Mouse (Mus musculus) intestine, embryonic 14.5 days (tissue): ENCODE results near the gene Tlr6. TPM values are rescaled to one million over a fixed set of nuclear protein-coding genes. Genes with fewer than 3 reads are reported as not detected.
A peak's percentile ranks its signal among the peaks of the same experiment; 100 is the strongest.

Experiments
- ATAC-seq: fragments of 200-750 bp; cut with Nextera tagmentation; replicated peaks from 2 replicates; pipeline ENCODE4 v1.8.0; 2017; ENCODE audit warnings: low read depth, moderate number of reproducible peaks, moderate TSS enrichment, moderate library complexity; ENCODE audit not compliant: low FRiP score, low TSS enrichment
- DNase-seq: peaks from one replicate; pipeline ENCODE4 v3.0.0-alpha.2; 2018; ENCODE audit warnings: low spot score
- H3K27ac ChIP-seq: fragments of 300-500 bp; sonication (generic); 2 replicates; pipeline ENCODE4 v1.5.1; 2014; ENCODE audit warnings: low read depth, mild to moderate bottlenecking, control low read depth
- H3K27me3 ChIP-seq: fragments of 300-500 bp; sonication (generic); replicated peaks from 2 replicates; pipeline ENCODE4 v1.6.1; 2014; ENCODE audit warnings: low read length, control low read depth; ENCODE audit not compliant: control insufficient read depth, insufficient read depth
- H3K36me3 ChIP-seq: fragments of 300-500 bp; sonication (generic); 2 replicates; pipeline ENCODE4 v1.6.1; 2014; ENCODE audit warnings: low read length, control low read depth; ENCODE audit not compliant: control insufficient read depth, insufficient read depth
- H3K4me1 ChIP-seq: fragments of 300-500 bp; sonication (generic); replicated peaks from 2 replicates; pipeline ENCODE4 v1.6.1; 2014; ENCODE audit warnings: low read length, control low read depth, mixed read lengths; ENCODE audit not compliant: control insufficient read depth, insufficient read depth
- H3K4me2 ChIP-seq: fragments of 300-500 bp; sonication (generic); 2 replicates; pipeline ENCODE4 v1.6.1; 2014; ENCODE audit warnings: low read length
- H3K4me3 ChIP-seq: fragments of 300-500 bp; sonication (generic); 2 replicates; pipeline ENCODE4 v1.5.1; 2014; ENCODE audit warnings: low read depth, low read length, control low read depth, mixed read lengths
- H3K9ac ChIP-seq: fragments of 300-500 bp; sonication (generic); 2 replicates; pipeline ENCODE4 v1.6.1; 2014; ENCODE audit warnings: mild to moderate bottlenecking, low read length
- H3K9me3 ChIP-seq: fragments of 300-500 bp; sonication (generic); 2 replicates; pipeline ENCODE4 v1.6.1; 2016; ENCODE audit warnings: low read length, control low read depth; ENCODE audit not compliant: control insufficient read depth
- WGBS: fragments of 180-500 bp; shearing (Covaris S2); extraction: QIAGEN DNeasy Blood & Tissue Kit; methylation state at CpG from one replicate; pipeline ENCODE4 v1.1.7; 2014; 5-methylcytosine and 5-hydroxymethylcytosine counted together
- microRNA counts: library from miRNA; unstranded; fragments of <30 nt; microRNA quantifications from one replicate; lab custom pipeline; 2016
- microRNA-seq: library from miRNA; unstranded; fragments of <30 nt; microRNA quantifications from one replicate; pipeline ENCODE4, GENCODE M21; 2016
- polyA plus RNA-seq: library from polyadenylated mRNA; unstranded; fragments of >200 nt; fragmentation: Nextera tagmentation; extraction: Ambion mirVana; gene quantifications from 2 replicates; pipeline ENCODE4 v1.2.1, GENCODE M21; 2014

Tlr6 gene
- polyA plus RNA-seq, 1 experiment from 2014 or later: 0.64 TPM

DNA sequence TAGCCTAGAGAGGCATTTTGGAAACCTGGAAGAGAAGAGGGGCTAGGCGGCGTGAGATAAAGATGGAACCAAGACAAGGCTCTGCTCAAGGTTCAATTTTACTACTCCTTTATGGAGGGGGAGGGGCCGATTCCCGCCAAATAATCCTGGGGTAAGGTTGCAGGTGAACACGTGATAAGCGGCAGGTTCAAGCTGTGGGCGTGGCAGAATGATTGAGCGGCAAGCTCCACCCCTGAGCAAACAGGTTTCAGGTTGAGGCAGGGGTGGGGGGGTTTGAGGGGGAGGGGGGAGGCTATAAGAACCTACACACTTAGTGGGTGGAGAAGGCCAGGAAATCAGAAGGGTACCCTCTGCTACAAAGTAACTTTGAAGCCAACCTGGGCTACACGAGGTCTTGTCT is 42.7 kb downstream of the Tlr6 start:
- ATAC-seq: no peak
- peaks cover 9% of the 10 kb centered on the region; the same call in 1 of the 2 replicates for H3K9me3 ChIP-seq
- H3K9ac ChIP-seq: no peak overlapping the region
- no peaks in the 10 kb centered on the region for H3K36me3 ChIP-seq
- H3K27me3 ChIP-seq: no peaks in the 10 kb centered on the region
- H3K4me2 ChIP-seq: no peak overlapping the region
- no peak overlapping the region for H3K4me3 ChIP-seq
- no peak overlapping the region for H3K27ac ChIP-seq
- no peaks in the 10 kb centered on the region for H3K4me1 ChIP-seq
- DNase-seq: no peak
- 97% methylated on average over 9 of the region's 9 CpGs for WGBS

GRCm38 (mm10) chr5:64908585-64909284 is 51.2 kb downstream of the Tlr6 start:
- Histone ChIP-seq H3K4me2 (no peak overlapping the region), H3K27me3 (no peaks in the 10 kb centered on the region), H3K4me1 (no peaks in the 10 kb centered on the region), H3K9me3 (no peaks in the 10 kb centered on the region), H3K4me3 (no peak overlapping the region), H3K36me3 (no peaks in the 10 kb centered on the region), H3K9ac (no peak overlapping the region), H3K27ac (no peak overlapping the region)
- ATAC-seq (no peak), DNase-seq (no peak)
- WGBS: 68% methylated on average over 6 of the region's 6 CpGs

GRCm38 (mm10) chr5:64907906-64908305 is 52.0 kb downstream of the Tlr6 start:
- Histone ChIP-seq H3K4me2 (no peak overlapping the region), H3K4me3 (no peak overlapping the region), H3K4me1 (no peaks in the 10 kb centered on the region), H3K9me3 (no peaks in the 10 kb centered on the region), H3K27me3 (no peaks in the 10 kb centered on the region), H3K36me3 (no peaks in the 10 kb centered on the region), H3K9ac (no peak overlapping the region), H3K27ac (no peak overlapping the region)
- 88% methylated on average over 5 of the region's 5 CpGs for WGBS
- no peak for ATAC-seq
- DNase-seq: peak; percentile 6

GRCm38 (mm10) chr5:64905516-64906271 is 54.2 kb downstream of the Tlr6 start:
- Histone ChIP-seq H3K36me3 (no peaks in the 10 kb centered on the region), H3K4me1 (no peaks in the 10 kb centered on the region), H3K27me3 (no peaks in the 10 kb centered on the region), H3K4me3 (no peak overlapping the region), H3K9me3 (no peaks in the 10 kb centered on the region), H3K9ac (no peak overlapping the region), H3K27ac (no peak overlapping the region), H3K4me2 (no peak overlapping the region)
- WGBS: 71% methylated on average over 14 of the region's 14 CpGs
- DNase-seq (peak; percentile 15), ATAC-seq (no peak)

MicroRNA genes within 50 kb of the gene (microRNA counts, 519-probe panel; counts per million panel counts)
- 3,023 counts per million, percentile 34 among the panel's probes with 10 or more counts for microRNA mmu-miR-574-3p (lab: Ali Mortazavi, UCI)
- 1,421 counts per million, percentile 7 among the panel's probes with 10 or more counts for microRNA mmu-miR-574-5p (lab: Ali Mortazavi, UCI)

Small RNA genes lying within 50 kb of the gene (microRNA-seq; reads per million reads assigned to microRNA genes)
- gene Mir574: 154 reads per million, percentile 63 among the genes with 10 or more reads in this experiment

Other genes starting within 250 kb of the Tlr6 start
- gene Klf3, start 156.7 kb downstream of the Tlr6 start, polyA plus RNA-seq: 75.2 and 88.0 TPM in 2 replicates
- 1.0 and 1.2 TPM in 2 replicates for gene Tlr1, start 26.5 kb downstream of the Tlr6 start, polyA plus RNA-seq
- gene Fam114a1, start 10.0 kb upstream of the Tlr6 start, polyA plus RNA-seq: 32.4 and 35.1 TPM in 2 replicates
- gene Tmem156, start 132.0 kb upstream of the Tlr6 start, polyA plus RNA-seq: 0.74 and 0.82 TPM in 2 replicates
- gene Klhl5, start 147.4 kb upstream of the Tlr6 start, polyA plus RNA-seq: 15.8 and 16.8 TPM in 2 replicates
- gene Wdr19, start 239.6 kb upstream of the Tlr6 start, polyA plus RNA-seq: 8.7 and 9.2 TPM in 2 replicates